Mouse (Mus musculus) 3134 (cell line): ENCODE data around the gene Adamts1.

ENCODE experiments used
- DNase-seq: peaks from one replicate; pipeline ENCODE4 v3.0.0-alpha.2; 2011; ENCODE audit warnings: low spot score; ENCODE audit not compliant: insufficient read length; ENCODE audit errors: extremely low read depth

The Adamts1 gene

GRCm38 (mm10) chr16:85802954-85803353 is at the start of gene Adamts1:
Adamts1 (minus strand) TSS chr16:85803113.
- DNase-seq = peak; percentile 96

- no peak for DNase-seq
These were observed 24.2 kb upstream of the Adamts1 start for GRCm38 (mm10) chr16:85827066-85827465.

GRCm38 (mm10) chr16:85822330-85822916 is 19.5 kb upstream of the Adamts1 start:
- DNase-seq = no peak

- no peak for DNase-seq
These were observed 17.0 kb upstream of the Adamts1 start for GRCm38 (mm10) chr16:85819808-85820458.

- no peak for DNase-seq
These were observed 11.2 kb upstream of the Adamts1 start for GRCm38 (mm10) chr16:85814116-85814515.

- DNase-seq = no peak
These were observed 4.7 kb upstream of the Adamts1 start for GRCm38 (mm10) chr16:85807626-85808025.

- DNase-seq = no peak
These were observed 4.2 kb upstream of the Adamts1 start for GRCm38 (mm10) chr16:85807072-85807471.

GRCm38 (mm10) chr16:85805581-85805980 is 2.7 kb upstream of the Adamts1 start:
- no peak for DNase-seq

- peak; percentile 87 for DNase-seq
These were observed 969 bp upstream of the Adamts1 start for GRCm38 (mm10) chr16:85803613-85804551.

- DNase-seq = peak; percentile 77
These were observed 722 bp downstream of the Adamts1 start for GRCm38 (mm10) chr16:85801971-85802811.

- peak; percentile 87 for DNase-seq
These were observed 1.7 kb downstream of the Adamts1 start for GRCm38 (mm10) chr16:85801252-85801651.

- peak; percentile 84 for DNase-seq
These were observed 2.2 kb downstream of the Adamts1 start for GRCm38 (mm10) chr16:85800691-85801090.

GRCm38 (mm10) chr16:85799971-85800370 is 2.9 kb downstream of the Adamts1 start:
- DNase-seq = peak; percentile 41

- DNase-seq = no peak
These were observed 4.6 kb downstream of the Adamts1 start for GRCm38 (mm10) chr16:85798334-85798733.

GRCm38 (mm10) chr16:85797161-85797560 is 5.8 kb downstream of the Adamts1 start:
- no peak for DNase-seq

GRCm38 (mm10) chr16:85795731-85796130 is 7.2 kb downstream of the Adamts1 start:
- no peak for DNase-seq

- DNase-seq = no peak
These were observed 9.6 kb downstream of the Adamts1 start for GRCm38 (mm10) chr16:85793166-85793830.

- no peak for DNase-seq
These were observed 21.8 kb downstream of the Adamts1 start for GRCm38 (mm10) chr16:85781076-85781475.

- no peak for DNase-seq
These were observed 23.1 kb downstream of the Adamts1 start for GRCm38 (mm10) chr16:85779775-85780174.

GRCm38 (mm10) chr16:85772272-85772671 is 30.6 kb downstream of the Adamts1 start:
- no peak for DNase-seq
